In genomic region chr11:116280751-116281663, GRCm38 (mm10) we compare ENCODE assay signal across 8 mouse cellular contexts. TPM values are rescaled to one million over a fixed set of nuclear protein-coding genes. Genes with fewer than 3 reads are reported as not detected.
DNase-seq lines count a peak whose midpoint lies in the region; ATAC-seq and TF ChIP-seq lines count a peak whose summit lies in the region.

TSS of gene Galr2 (plus strand) at chr11:116280939.

- H3K4me3 ChIP-seq in heart, embryonic 16.5 days (ENCODE audit: low read length): peak within 1 kb of the TSS; percentile 46
- peak within 1 kb of the TSS; percentile 42 for H3K4me3 ChIP-seq in bone marrow macrophage, adult 2 months (ENCODE audit: insufficient read depth, low read length)
- peak within 1 kb of the TSS; percentile 37 for H3K4me3 ChIP-seq in hindbrain, embryonic 16.5 days (ENCODE audit: low read length)
- H3K4me3 ChIP-seq in midbrain, embryonic 15.5 days: peak within 1 kb of the TSS; percentile 35

- no peak for DNase-seq in heart, postnatal 25 days (ENCODE audit: low spot score)
- no peak for DNase-seq in right cerebral cortex, postnatal 25 days
- no peak for DNase-seq in ovary, postnatal 14 days (ENCODE audit: low spot score)
- DNase-seq in left cerebral cortex, postnatal 4 days: no peak

- H3K27me3 ChIP-seq in heart, embryonic 16.5 days (ENCODE audit: control insufficient read depth, insufficient read depth, low read length): peaks cover 55% of the 10 kb centered on the region
- peaks cover 36% of the 10 kb centered on the region for H3K27me3 ChIP-seq in hindbrain, embryonic 16.5 days (replicated peaks; ENCODE audit: control insufficient read depth, insufficient read depth, low read length)
- H3K27me3 ChIP-seq in midbrain, embryonic 15.5 days (replicated peaks): peaks cover 56% of the 10 kb centered on the region

- ATAC-seq in heart, embryonic 16.5 days (replicated peaks; ENCODE audit: extremely low read depth, insufficient read depth, low FRiP score): no peak
- ATAC-seq in hindbrain, embryonic 16.5 days: no peak
- ATAC-seq in midbrain, embryonic 15.5 days (replicated peaks): no peak

- no peaks in the 10 kb centered on the region for H3K9me3 ChIP-seq in heart, embryonic 16.5 days (replicated peaks; ENCODE audit: control insufficient read depth, low read length)
- no peaks in the 10 kb centered on the region for H3K9me3 ChIP-seq in hindbrain, embryonic 16.5 days (ENCODE audit: control insufficient read depth, low read length)
- no peaks in the 10 kb centered on the region for H3K9me3 ChIP-seq in midbrain, embryonic 15.5 days

- H3K4me1 ChIP-seq in heart, embryonic 16.5 days (ENCODE audit: control insufficient read depth, insufficient read depth, low read length): peaks cover 8% of the 10 kb centered on the region
- H3K4me1 ChIP-seq in bone marrow macrophage, adult 2 months (ENCODE audit: control insufficient read depth, insufficient read depth, low read length): peaks cover 9% of the 10 kb centered on the region; the same call in 1 of the 2 replicates
- H3K4me1 ChIP-seq in hindbrain, embryonic 16.5 days (ENCODE audit: control insufficient read depth, insufficient read depth, low read depth, low read length): peaks cover 17% of the 10 kb centered on the region
- peaks cover 22% of the 10 kb centered on the region for H3K4me1 ChIP-seq in midbrain, embryonic 15.5 days

- peak within 1 kb of the TSS; percentile 32 for H3K9ac ChIP-seq in heart, embryonic 16.5 days (ENCODE audit: low read length)
- peak within 1 kb of the TSS; percentile 60 for H3K9ac ChIP-seq in hindbrain, embryonic 16.5 days (ENCODE audit: low read depth, low read length)
- H3K9ac ChIP-seq in midbrain, embryonic 15.5 days: peak within 1 kb of the TSS; percentile 1; the same call in 1 of the 2 replicates

- no peak for TF ChIP-seq CTCF in bone marrow macrophage, adult 2 months (IDR thresholded peaks at IDR 0.05; ENCODE audit: low read depth, low read length)

- no peaks in the 10 kb centered on the region for H3K36me3 ChIP-seq in heart, embryonic 16.5 days (ENCODE audit: control insufficient read depth, insufficient read depth)
- no peaks in the 10 kb centered on the region for H3K36me3 ChIP-seq in hindbrain, embryonic 16.5 days (ENCODE audit: control insufficient read depth, insufficient read depth, low read length)
- H3K36me3 ChIP-seq in midbrain, embryonic 15.5 days (replicated peaks): no peaks in the 10 kb centered on the region

- no peak within 1 kb of the TSS for H3K27ac ChIP-seq in heart, embryonic 16.5 days (ENCODE audit: low read length)
- no peak within 1 kb of the TSS for H3K27ac ChIP-seq in bone marrow macrophage, adult 2 months (ENCODE audit: insufficient read depth, low read depth, low read length)
- H3K27ac ChIP-seq in hindbrain, embryonic 16.5 days (ENCODE audit: low read depth, low read length): no peak within 1 kb of the TSS
- H3K27ac ChIP-seq in midbrain, embryonic 15.5 days: no peak within 1 kb of the TSS

- WGBS in heart, embryonic 16.5 days: 7% methylated on average over 46 of the region's 48 CpGs
- WGBS in hindbrain, embryonic 16.5 days: 6% methylated on average over 48 of the region's 48 CpGs
- 6% methylated on average over 48 of the region's 48 CpGs for WGBS in midbrain, embryonic 15.5 days

- intact Hi-C loops in heart, postnatal 25 days (cut with DNase I): no loop called here
- intact Hi-C loops in left cerebral cortex, postnatal 4 days (cut with DNase I): no loop called here

- peak within 1 kb of the TSS; percentile 65 for H3K4me2 ChIP-seq in heart, embryonic 16.5 days (ENCODE audit: low read depth, low read length)
- H3K4me2 ChIP-seq in hindbrain, embryonic 16.5 days (ENCODE audit: low read length): peak within 1 kb of the TSS; percentile 62
- H3K4me2 ChIP-seq in midbrain, embryonic 15.5 days: peak within 1 kb of the TSS; percentile 52

- no peak for TF ChIP-seq POLR2A in bone marrow macrophage, adult 2 months (IDR thresholded peaks at IDR 0.05; ENCODE audit: borderline replicate concordance, low read depth, low read length)

RNA-seq across cellular contexts. Expression of gene Galr2, which starts in this region (rescaled TPM):
- polyA plus RNA-seq in heart, embryonic 16.5 days (2015; fragmentation: Nextera tagmentation; extraction: Ambion mirVana): 0.11 and 0.20 TPM in 2 replicates
- not detected for total RNA-seq in heart, postnatal 25 days (2021)
- polyA plus RNA-seq in bone marrow macrophage, adult 2 months (2012; ENCODE audit: insufficient read depth, insufficient read length, missing spikeins): 0.41 TPM in 1 of 2 replicates, not detected in the other
- polyA plus RNA-seq in hindbrain, embryonic 16.5 days (2015; fragmentation: Nextera tagmentation; extraction: Ambion mirVana): 0.25 and 1.1 TPM in 2 replicates
- polyA plus RNA-seq in midbrain, embryonic 15.5 days (2015; fragmentation: Nextera tagmentation; extraction: Ambion mirVana): 0.45 and 0.57 TPM in 2 replicates
- under 1 TPM; 0.18 to 0.20 TPM for total RNA-seq in left cerebral cortex, postnatal 4 days (2021)

Comparison
In these comparisons a context has a peak if more than half of its experiments do, and no peak if none do; other contexts are left out.
1. H3K9ac ChIP-seq: peak in every context shown above with its lines; median percentile 60 in hindbrain, embryonic 16.5 days; 32 in heart, embryonic 16.5 days; 1 in midbrain, embryonic 15.5 days.